Mouse (Mus musculus) lung, postnatal 0 days (tissue): ENCODE measurements around the gene Nfe2l3.

ENCODE experiments used
- CTCF ChIP-seq: IDR thresholded peaks from 2 replicates; pipeline ENCODE4 v1.5.1; 2016; ENCODE audit warnings: antibody characterized with exemption, mild to moderate bottlenecking
- EP300 ChIP-seq: IDR thresholded peaks from 2 replicates; pipeline ENCODE4 v1.6.1; 2016; ENCODE audit warnings: antibody characterized with exemption, mild to moderate bottlenecking, control low read depth

DNA sequence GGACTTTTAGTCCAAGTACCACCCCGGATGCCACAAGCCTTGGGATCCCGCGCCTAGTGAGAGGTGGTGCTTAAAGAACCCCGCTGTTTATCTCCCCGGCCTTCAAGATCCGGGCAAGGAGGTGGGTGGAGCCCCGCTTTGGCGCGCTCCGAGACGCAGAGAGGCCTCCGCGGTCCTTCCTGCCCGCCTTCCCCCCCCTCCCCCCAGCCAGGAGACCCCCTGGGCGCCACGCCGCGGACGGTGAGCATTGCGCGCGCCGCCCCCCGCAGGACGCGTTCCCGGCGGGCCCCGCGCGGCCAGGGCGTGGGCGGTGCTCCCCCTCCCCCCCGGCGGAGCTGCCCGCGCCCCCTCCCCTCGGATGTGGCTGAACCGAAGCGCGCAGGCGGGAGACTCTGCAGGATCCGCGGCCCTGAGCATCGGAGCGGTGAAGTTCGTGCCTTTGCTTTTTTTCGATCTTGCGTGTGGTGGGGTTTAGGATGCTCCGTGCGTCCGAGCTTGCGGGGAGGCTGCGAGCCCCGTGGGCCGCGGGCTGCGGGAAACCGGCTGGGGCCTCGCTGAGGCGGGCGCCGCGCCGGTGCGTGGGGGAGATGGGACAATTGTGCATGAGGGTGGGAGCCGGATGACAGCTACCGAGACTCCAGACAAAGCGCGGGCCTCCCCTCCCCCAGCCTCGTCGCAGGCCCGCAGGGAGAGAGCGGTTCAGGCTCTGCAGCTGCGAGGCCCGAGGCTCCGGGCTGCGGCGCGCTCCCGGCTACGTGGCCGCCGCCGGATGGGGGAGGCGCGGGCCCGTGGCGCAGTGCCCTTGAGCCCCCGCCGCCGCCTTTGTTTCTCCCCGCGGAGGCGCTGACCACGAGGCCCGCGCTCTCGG, 38.1 kb downstream of the Nfe2l3 start, which contains the start of gene Cbx3:
- no peak for TF ChIP-seq CTCF
- TF ChIP-seq EP300 = no peak
